Mouse (Mus musculus): ENCODE data around the gene Scg5.

Scg5 gene

DNA sequence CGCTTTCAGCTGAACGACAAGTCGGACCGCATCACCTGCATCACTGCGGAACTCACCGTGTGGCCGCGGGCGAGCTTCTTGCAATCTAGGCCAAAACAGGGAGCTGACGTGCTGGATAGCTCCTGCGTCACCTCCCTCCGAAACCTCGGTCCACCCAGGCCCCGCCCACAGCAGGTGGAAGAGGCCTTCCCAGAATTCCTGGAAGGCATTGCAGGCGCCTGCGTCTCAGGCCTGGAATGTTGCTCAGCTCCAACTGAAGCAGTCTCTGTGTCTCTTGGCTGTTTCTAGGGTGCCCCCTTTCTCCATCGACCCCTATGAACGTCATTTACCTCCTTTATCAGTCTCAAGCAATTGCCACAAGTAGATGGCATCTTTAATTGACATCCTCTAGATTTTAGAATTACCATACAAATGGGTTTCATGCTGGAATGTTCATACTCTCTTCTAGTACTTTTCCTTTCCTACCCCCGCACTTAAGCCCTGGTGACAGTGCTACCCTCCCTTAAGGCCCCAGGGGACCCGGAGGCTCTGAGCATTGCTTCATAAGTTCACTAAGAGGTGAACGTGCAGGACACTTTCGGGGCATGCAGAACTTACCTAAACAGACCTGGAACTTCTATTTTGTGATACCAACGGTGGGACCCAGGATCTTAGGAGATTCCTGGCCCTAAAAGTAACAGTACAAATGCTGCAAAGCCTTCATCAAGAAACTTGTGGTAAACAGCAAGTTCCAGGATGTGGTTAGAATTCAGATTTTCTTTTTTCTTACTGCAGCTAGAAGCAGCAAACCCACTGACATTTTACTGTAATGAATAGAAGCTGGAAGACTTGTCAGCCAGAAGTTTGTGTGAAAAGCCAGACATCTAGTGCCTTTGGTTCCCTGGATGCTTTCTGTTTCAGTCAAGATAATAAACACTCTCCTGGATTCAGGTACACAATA lies at the start of gene Scg5:
Gene Scg5, minus strand, starts transcription at position 179 of the 940 bp plus-strand sequence.
- DNase-seq (ENCODE audit: low read depth, low spot score) = peak; percentile 74

DNA sequence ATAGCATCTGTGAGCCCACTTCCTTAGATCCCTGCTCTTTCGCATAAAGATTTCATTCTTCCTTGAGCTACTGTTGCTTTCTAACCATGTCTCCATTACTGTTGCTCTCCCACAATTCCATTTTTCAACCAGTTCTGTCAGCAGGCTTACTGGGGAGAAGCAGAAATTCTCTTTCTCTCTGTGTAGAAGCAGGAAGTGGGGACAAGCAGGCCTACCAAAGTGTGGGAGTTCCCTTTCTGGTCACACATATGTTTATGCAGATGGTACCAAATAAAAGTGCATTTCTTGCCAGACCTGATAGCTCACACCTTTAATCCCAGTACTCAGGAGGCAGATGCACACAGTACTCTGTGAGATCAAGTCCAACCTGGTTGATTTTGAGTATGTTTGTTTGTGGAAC lies 41.2 kb upstream of the Scg5 start:
- no peak for DNase-seq (ENCODE audit: low read depth, low spot score)

DNA sequence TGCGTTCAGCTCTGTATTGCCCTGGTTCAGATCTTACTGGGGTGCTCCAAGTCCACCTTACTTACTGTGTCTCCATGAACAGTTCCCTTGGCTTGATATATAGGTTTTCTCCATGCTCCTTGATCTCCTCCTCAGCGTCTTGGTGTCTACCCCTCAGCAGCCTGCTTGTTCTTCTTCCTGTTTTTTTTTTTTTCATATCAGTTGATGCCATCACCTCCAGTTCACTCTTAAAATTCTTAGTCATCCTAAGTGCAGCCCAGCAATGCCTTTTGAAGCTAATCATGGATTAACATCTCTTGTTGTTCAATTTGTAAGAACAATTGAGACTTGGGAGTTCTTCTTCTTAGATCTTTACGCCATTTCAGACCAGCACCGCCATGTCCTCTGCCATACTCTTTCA lies 39.5 kb upstream of the Scg5 start:
- no peak for DNase-seq (ENCODE audit: low read depth, low spot score)

DNA sequence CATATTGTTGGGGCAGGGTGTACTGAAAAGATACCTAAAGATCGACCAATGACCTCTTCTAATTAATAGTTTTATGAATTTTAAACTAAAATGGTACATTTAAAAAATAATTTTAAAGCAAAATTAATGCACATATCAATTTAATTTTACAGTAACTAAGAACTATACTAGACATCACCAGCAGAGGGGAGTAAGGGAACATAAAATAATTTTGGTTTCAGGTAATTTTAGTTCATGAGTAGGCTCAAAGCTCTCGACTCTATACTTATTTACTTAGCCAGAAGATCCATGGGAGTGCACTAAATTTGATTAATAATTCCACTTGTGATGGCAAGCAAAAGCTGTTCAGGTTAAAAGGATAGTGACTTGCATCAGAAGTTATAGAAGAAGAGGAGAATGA lies 37.2 kb upstream of the Scg5 start:
- no peak for DNase-seq (ENCODE audit: low read depth, low spot score)

DNA sequence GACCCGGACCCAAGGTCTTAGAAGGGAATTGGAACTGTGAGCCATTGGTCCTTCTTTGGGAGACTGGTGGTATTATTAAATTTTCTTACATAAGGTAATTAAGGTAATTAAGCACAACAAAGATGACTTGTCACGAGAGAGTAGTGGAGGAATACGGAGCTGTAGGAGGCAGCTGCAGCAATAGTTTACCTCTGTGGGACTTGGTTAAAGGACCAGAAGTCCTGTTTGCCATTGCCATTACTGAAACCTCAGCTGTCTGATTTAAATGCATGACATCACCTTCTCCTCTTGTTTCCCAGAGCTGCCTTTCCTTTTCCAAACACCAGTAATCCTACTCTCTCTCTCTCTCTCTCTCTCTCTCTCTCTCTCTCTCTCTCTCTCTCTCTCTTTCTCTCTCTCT lies 20.2 kb upstream of the Scg5 start:
- DNase-seq (ENCODE audit: low read depth, low spot score) = no peak

DNA sequence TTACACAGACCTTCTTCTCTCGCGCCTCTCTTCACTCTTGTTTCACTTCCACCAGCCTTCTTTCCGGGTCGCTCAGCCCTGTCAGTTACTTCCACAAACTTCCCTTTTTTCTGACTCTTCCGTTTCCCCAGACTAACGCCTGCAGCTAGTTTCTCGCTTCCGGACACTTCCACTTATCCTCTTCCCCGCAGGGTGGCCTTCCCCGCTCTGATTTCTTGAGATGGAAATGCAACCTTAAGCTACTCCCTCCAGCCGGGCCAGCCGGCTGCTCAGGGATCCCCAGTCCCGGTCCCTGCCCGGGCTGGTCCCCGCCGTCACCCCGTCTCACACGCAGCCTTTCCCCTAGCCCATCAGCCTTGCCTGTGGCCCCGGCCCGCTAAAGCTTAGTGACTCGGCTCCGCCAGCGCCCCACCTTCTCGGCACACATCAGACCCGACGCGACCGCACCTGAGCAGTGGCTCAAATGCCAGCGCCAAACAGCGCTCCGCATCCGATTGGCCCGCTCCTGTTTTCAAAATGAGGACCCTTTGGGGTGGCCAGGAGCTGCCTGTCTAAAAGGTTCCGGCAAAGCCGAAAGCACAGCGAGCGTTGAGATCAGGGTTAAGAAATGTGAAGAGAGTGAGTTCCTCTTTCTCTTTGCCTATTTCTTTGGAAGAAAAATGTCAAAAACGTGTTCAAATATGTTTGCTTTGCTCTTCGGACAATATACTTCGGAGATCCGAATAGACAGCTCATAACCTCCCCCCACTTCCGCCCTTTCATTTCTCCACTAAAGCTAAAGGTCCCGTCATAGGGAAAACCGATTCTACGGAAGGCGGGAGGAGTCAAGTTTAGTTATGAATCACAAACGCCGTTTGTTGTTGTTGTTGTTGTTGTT lies 19.6 kb upstream of the Scg5 start, which contains the start of gene Arhgap11a:
Gene Arhgap11a, minus strand, starts transcription at position 417 of the 877 bp plus-strand sequence.
- DNase-seq (ENCODE audit: low read depth, low spot score) = peak; percentile 88

DNA sequence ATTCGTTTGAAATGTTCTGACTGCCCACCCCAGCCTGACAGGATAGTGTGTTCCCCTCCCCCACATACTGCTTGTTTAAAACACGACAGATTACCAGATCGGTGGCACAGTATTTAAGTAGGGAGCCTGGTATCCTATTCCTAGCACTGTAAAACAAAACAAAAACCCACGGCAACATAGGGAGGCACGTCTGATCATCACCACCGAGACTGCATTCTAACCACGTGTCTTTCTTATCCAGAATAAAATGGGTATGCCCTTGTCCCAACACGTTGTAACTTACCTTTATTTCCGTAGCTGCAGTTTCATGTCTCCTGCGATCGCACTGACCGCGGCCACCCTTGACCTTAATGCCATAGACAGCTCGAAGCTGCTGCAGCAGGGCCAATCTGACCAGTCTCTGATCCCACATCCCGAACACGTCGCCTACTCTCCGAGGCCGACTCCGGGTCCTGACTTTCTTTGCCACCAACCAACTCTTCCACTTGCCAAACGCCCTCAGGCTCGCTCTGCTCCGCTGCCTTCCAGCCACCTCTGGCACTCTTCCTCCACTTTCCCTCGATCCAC lies 18.8 kb upstream of the Scg5 start:
- no peak for DNase-seq (ENCODE audit: low read depth, low spot score)

DNA sequence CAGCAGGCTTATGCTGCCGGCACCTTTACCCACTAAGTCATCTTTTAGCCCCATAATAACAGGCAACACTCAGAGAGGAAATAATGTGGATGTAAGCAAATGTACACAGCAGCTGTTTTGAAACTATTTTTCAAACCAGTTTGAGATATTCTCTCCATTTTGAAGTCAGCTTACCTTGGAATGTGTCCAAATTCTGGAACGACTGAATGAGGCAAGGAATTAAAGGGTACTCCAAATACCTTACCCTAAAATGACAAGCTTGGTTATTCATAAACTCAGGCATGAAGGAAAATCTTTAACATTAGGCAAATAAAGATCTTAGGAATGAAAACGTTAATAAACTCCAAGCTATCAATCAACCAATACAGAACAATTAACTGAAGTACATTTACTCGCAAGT lies 16.2 kb upstream of the Scg5 start:
- no peak for DNase-seq (ENCODE audit: low read depth, low spot score)

DNA sequence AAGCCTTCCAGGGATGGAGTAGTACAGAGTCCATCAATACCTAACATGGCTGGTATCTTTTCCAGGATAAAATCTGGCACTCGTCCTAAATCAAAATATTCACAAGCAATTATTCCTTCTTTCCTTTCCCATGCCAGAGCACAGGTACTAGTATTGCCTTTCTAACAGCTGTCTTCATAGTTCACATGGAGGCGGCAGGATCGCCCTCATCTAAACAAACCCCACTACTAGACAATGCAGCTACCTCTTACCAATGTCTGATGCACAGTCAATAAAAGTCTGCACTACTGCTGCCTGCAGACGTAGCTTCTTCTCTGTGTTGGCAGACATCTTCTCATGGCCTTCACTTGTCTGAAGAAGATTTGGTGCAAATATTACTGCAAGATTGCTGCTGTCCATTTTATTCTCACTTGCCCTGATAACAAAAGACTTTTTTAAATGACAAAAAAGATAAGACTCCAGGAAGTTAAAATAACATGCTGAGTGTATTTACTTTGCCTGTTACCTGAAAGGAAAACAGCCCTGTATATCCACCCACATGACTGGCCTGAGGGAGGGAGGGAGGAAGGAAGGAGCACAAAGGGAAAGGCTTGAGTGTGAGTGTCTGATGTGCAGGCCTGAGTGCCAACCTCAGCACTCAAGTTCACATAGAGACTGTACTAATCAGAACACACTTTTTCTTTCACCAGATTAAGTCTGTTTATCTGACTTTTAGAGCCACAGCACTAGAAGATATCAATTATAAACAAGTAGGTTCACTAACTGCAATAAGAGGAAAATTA lies 12.9 kb upstream of the Scg5 start:
- DNase-seq (ENCODE audit: low read depth, low spot score) = no peak

DNA sequence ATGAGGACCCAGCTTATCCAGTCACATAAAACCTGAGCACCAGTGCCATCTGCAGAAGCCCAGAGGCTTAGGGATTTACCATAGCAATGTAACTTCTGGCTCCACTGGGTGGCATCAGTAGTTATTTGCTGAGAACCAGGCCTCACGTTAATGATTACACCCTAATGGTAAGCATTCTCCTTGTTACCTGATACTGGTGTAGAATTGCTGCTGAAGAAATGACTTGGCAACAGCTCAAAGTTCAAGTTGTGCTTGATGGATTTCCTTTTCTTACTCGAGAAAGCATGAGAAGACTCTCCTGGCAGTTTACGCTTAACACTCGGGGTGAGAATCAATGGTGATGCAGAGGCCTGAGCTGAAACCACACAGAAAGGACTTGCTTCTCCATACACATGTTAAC lies 10.6 kb upstream of the Scg5 start:
- DNase-seq (ENCODE audit: low read depth, low spot score) = no peak

DNA sequence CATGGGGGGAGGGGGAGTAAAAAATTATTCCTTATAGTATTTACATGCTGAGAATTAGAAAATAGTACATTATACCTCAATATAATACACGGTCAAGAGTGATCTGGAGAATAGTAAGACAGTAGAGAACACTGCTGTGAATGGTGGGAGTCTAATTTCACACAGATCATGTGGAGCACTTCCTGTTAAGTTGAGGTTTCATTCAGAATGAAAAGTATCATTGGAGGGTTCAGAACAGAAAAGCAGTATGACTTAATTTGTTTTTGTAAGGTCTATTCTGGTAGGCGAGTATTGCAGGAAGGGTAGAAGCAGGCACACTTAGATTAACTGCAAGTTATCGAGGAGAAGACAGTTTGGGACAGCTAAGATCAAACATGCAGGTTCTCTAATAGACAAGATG lies 6.3 kb upstream of the Scg5 start:
- DNase-seq (ENCODE audit: low read depth, low spot score) = no peak

DNA sequence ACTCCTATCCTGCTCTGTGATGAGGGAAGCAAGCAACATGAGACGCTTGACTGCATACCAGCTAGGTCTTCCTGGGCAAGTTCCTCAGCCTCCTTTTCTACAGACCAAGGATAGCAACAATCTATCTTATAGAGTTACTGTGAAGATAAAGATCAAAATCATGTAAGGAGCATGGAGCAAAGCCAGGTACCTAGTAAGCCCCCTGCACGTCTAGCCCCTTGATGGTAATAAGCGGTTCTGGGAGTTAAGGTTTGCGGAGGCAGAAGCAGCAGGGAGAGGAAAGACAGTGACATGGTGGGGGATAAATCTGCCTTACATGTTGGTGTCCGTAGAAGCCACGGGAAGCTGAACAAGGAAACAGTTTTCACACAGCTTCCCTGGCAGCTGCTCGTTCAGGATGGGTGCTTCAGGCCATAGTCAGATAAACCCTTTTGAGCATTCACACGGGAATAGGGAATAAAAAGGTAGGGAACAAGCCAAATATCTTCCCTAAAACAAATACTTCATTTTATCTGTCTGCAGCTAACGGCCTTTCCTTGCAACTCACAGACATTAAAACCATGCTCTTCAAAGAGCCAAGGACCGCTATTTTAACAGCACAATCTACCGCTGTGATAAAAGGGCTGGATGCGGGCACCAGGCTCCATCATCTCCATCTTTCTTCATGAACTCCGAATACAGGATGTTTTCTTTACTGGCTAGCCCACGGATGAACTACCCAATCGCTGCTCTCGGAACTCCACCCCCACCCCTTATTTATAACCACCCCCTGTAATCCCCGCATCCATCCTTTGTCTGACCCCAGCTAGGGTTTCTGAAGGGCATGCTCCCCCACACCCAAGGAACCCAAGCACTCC lies 607 bp downstream of the Scg5 start:
- DNase-seq (ENCODE audit: low read depth, low spot score) = no peak

DNA sequence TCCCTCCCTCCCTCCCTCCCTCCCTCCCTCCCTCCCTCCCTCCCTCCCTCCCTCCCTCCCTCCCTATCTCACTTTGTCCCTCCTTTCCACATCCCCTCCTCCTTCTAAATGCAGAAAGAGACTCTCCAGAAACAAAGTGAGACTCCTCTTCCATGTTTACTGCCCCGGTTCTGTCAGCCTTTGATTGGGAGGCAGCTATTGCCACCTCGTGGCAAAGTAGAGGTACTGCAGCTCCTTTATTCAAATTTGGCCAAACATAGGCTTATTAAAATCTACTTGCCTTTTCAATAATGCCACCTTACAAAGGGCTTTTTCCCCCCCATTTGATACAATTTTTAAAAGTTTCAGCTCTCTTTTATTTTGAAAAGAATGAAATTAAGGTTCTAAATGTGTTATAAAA lies 5.0 kb downstream of the Scg5 start:
- peak; percentile 38 for DNase-seq (ENCODE audit: low read depth, low spot score)

DNA sequence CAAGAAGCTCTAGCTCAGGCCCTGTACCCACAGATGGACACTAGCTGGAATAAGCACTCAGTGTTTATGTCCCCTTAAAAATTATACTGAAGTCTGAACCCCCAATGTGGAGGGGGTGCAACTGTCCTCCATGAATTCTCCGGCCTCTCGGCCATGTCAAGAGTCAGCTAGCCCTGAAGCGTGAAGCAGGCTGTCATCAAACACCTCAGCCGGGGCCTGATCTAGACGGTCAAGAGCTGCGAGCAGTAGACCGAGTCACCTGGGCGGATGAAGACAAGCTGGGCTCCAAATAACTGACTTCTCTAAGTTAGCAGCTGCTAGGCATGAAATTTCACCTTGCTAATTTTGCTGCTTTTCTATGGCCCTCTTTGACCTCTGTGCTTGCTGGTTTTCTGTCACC lies 6.6 kb downstream of the Scg5 start:
- no peak for DNase-seq (ENCODE audit: low read depth, low spot score)

DNA sequence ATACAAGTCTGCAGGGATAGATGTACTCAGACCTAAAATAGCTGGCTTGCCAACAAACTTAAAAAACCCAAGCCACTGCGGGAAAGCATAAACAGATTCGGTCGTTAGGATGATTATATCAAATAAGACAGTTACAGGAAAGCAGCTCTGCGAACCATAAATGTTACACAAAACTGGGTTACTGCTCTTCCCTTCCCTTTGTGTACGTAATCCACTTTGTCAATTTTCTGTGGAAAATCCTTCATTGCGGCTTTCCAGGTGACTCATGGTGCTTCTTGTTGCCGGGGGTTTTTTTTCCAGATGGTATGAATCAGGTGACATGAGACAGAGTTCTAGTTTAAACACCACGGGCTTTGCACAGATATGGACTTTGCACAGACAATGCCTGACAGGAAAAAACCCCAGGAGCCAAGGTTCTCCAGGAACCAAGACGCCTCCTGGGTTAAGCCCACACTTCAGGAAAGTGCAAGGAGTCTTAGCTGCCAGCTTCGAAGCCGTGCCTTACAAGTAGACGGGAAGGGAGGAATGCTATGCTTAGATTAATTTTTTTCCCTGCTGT lies 7.7 kb downstream of the Scg5 start:
- no peak for DNase-seq (ENCODE audit: low read depth, low spot score)

DNA sequence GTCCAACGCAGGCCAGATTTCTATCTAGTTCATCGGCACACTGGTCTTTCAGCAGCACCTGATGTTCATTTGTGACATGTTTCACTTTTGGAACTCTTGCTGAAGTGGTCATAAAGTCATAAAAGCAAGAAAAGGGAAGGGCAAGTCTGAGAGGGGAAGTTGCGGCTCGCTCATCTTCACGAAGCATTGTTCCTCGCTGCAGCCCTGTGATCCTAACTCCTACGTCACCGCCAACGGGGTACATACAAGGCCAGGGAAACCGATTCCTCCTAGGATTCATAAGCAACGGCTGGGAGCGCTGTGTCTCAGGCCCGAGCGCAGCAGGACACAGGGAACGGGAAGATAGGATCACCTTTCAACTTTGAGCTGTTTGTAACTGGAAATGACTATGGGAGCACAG lies 8.8 kb downstream of the Scg5 start:
- no peak for DNase-seq (ENCODE audit: low read depth, low spot score)

DNA sequence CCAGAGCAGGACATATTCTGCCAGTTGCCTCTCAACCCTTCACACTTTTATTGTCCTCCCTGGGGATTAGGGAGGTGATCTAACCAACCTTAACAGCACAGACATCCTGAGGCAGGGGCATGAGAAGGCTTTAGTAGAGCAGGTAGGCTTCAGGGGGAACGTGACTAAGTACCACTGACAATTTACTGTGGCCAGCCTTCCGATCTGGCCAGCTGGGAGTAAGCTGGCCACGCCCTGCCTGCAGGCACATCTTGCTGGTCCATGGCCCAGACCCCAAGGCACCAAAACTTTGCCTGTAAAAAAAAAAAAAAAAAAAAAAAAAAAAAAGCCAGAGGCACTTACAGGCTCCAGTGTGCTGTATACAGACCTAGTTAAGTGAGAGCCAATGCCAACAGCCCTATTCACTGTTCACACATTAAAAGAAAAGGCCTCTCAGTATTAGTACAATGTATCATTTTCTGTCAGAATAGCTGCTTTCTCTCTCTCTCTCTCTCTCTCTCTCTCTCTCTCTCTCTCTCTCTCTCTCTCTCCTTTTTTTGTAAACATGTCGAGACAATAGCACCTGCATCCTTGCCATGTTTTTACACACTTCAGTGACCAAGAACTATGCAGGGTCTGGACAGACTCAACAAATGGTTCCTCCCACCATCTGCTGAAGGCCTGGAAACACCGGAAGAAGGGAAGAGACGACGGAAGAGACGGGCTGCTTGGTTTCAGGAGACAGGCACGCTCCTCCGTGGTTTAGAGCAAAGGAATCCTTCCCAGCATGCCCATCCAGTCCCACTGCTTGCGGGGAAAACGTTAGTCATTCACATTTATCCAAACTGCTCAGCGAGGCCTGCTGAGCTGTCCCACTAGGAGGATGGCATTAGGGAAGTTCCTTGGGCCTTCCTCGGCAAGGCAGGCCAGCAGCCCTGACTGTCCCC lies 11.0 kb downstream of the Scg5 start:
- DNase-seq (ENCODE audit: low read depth, low spot score) = no peak

DNA sequence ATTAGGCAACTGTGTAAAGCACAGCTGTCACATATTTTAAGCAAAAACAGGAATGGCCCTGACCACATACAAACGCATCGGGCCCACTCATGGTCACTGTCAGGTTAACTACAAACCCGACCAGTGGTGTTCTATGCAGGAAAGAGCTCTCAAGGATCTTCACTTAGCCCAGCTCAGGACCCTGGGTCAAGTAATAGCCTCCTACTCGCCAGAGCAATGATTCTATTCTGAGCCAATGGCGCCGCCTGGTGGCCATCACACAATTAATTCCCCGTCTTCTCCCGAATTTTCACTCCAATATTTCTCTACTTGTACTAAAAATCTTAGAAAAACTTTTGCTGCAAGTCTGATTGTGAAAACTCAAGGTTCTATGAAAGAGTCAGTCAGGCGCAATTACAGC lies 21.3 kb downstream of the Scg5 start:
- peak; percentile 65 for DNase-seq (ENCODE audit: low read depth, low spot score)

Measured in embryo, embryonic 11.5 days (tissue).